Comparison of ENCODE assay signal across 15 mouse cellular contexts in the genomic region with DNA sequence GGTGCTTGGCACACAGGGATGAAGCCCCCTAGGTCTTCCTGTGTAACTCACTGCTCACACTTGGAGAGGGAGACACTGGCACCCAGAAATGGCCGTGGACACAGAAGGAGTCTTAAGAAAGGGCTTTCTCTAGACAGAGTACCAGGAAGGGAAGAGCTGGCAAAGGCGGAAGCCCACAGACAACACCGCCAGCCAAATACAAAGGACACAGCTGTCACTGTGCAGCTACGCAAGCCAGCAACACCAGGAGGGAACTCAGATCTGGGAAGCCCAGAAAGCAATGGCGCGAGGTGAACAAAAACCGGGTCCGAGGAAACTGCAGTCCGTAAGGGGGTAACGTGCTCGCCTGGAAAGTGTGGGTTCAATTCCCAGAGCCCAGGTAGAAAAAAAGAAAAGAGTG. TPM values are rescaled to one million over a fixed set of nuclear protein-coding genes. Genes with fewer than 3 reads are reported as not detected.
DNase-seq lines count a peak whose midpoint lies in the region; ATAC-seq and TF ChIP-seq lines count a peak whose summit lies in the region.
"Had no signal": no experiment of that assay in that cellular context is flagged by ENCODE, and none has a peak within 500 bp of the region (broad histone marks: within the 10 kb centered on the region; RNA-seq: fewer than 3 reads in every experiment).

No protein-coding gene starts in this region.

- peak overlapping the region; percentile 1; the same call in 1 of the 2 replicates for H3K4me2 ChIP-seq in hindbrain, embryonic 16.5 days (ENCODE audit: low read length)
- H3K4me2 ChIP-seq in hindbrain, embryonic 11.5 days (replicated peaks; ENCODE audit: low read depth, low read length) = no peak overlapping the region
- no peak overlapping the region for H3K4me2 ChIP-seq in lung, embryonic 16.5 days (ENCODE audit: low read depth, low read length)
- H3K4me2 ChIP-seq: heart, embryonic 11.5 days; liver, embryonic 13.5 days had no signal

- peaks cover 9% of the 10 kb centered on the region for H3K4me1 ChIP-seq in cerebellum, adult 2 months (ENCODE audit: control insufficient read depth, insufficient read depth, low read length)
- no peaks in the 10 kb centered on the region for H3K4me1 ChIP-seq in hindbrain, embryonic 16.5 days (ENCODE audit: control insufficient read depth, insufficient read depth, low read depth, low read length)
- no peaks in the 10 kb centered on the region for H3K4me1 ChIP-seq in hindbrain, embryonic 11.5 days (replicated peaks; ENCODE audit: control insufficient read depth, insufficient read depth, low read length)
- no peaks in the 10 kb centered on the region; the same call in 1 of the 2 replicates for H3K4me1 ChIP-seq in lung, embryonic 16.5 days (replicated peaks; ENCODE audit: control insufficient read depth, insufficient read depth, low read length)
- H3K4me1 ChIP-seq: liver, embryonic 13.5 days had no signal

- H3K27me3 ChIP-seq in cerebellum, adult 2 months (ENCODE audit: control insufficient read depth, insufficient read depth, low read length) = no peaks in the 10 kb centered on the region
- no peaks in the 10 kb centered on the region for H3K27me3 ChIP-seq in hindbrain, embryonic 16.5 days (replicated peaks; ENCODE audit: control insufficient read depth, insufficient read depth, low read length)
- no peaks in the 10 kb centered on the region for H3K27me3 ChIP-seq in hindbrain, embryonic 11.5 days (ENCODE audit: control insufficient read depth, insufficient read depth, low read length)
- H3K27me3 ChIP-seq in lung, embryonic 16.5 days (ENCODE audit: control insufficient read depth, insufficient read depth, low read depth, low read length) = no peaks in the 10 kb centered on the region
- H3K27me3 ChIP-seq: CH12.LX had no signal

- H3K9ac ChIP-seq in hindbrain, embryonic 16.5 days (ENCODE audit: low read depth, low read length) = no peak overlapping the region
- no peak overlapping the region for H3K9ac ChIP-seq in hindbrain, embryonic 11.5 days (ENCODE audit: low read depth, low read length)
- no peak overlapping the region for H3K9ac ChIP-seq in lung, embryonic 16.5 days (ENCODE audit: low read length)
- H3K9ac ChIP-seq: liver, embryonic 13.5 days had no signal

- no peak overlapping the region for H3K27ac ChIP-seq in cerebellum, adult 2 months (ENCODE audit: insufficient read depth, low read length)
- H3K27ac ChIP-seq in hindbrain, embryonic 16.5 days (ENCODE audit: low read depth, low read length) = no peak overlapping the region
- H3K27ac ChIP-seq in hindbrain, embryonic 11.5 days (ENCODE audit: low read depth, low read length) = no peak overlapping the region
- no peak overlapping the region for H3K27ac ChIP-seq in lung, embryonic 16.5 days (ENCODE audit: low read length)
- H3K27ac ChIP-seq: liver, embryonic 13.5 days had no signal

- no peak for TF ChIP-seq CTCF in cerebellum, adult 2 months (IDR thresholded peaks at IDR 0.05; ENCODE audit: borderline replicate concordance, insufficient read depth, low read depth, low read length)

- ATAC-seq in hindbrain, embryonic 16.5 days = peak; percentile 64; the same call in 1 of the 2 replicates
- ATAC-seq in hindbrain, embryonic 11.5 days (ENCODE audit: low FRiP score) = no peak
- ATAC-seq in lung, embryonic 16.5 days (ENCODE audit: low read depth) = 0 out of 2 replicates have a peak, but pooled peaks have one; percentile 26

- TF ChIP-seq POLR2A in cerebellum, adult 2 months (IDR thresholded peaks at IDR 0.05; ENCODE audit: borderline replicate concordance, insufficient read depth, low read length) = no peak

- 11% methylated on average over 11 of the region's 11 CpGs for WGBS in cerebellum, adult 2 months
- WGBS in hindbrain, embryonic 16.5 days = 57% methylated on average over 11 of the region's 11 CpGs
- WGBS in hindbrain, embryonic 11.5 days = 83% methylated on average over 11 of the region's 11 CpGs
- 75% methylated on average over 11 of the region's 11 CpGs for WGBS in lung, embryonic 16.5 days

- peak in 1 of 2 experiments; percentile 29 for DNase-seq in cerebellum, adult 2 months
- DNase-seq in cerebellum, adult 9-10 months = no peak
- DNase-seq in hindbrain, embryonic 11.5 days (ENCODE audit: low spot score) = no peak
- no peak for DNase-seq in lung, postnatal 25 days (ENCODE audit: low spot score)
- DNase-seq in lung, postnatal 10 days = peak; percentile 31
- DNase-seq in natural killer cell, adult 2 months (ENCODE audit: low spot score in 2 of 2) = no peak
- DNase-seq: adrenal gland, postnatal 10 days; kidney, adult 18-20 months; kidney, postnatal 14 days; liver, embryonic 13.5 days had no signal

- no peaks in the 10 kb centered on the region for H3K36me3 ChIP-seq in hindbrain, embryonic 16.5 days (ENCODE audit: control insufficient read depth, insufficient read depth, low read length)
- H3K36me3 ChIP-seq in hindbrain, embryonic 11.5 days (ENCODE audit: control insufficient read depth, insufficient read depth, low read length) = no peaks in the 10 kb centered on the region
- no peaks in the 10 kb centered on the region for H3K36me3 ChIP-seq in lung, embryonic 16.5 days (ENCODE audit: control insufficient read depth, insufficient read depth, low read length)
- H3K36me3 ChIP-seq: liver, embryonic 13.5 days had no signal

- H3K9me3 ChIP-seq in hindbrain, embryonic 16.5 days (ENCODE audit: control insufficient read depth, low read length) = no peaks in the 10 kb centered on the region
- no peaks in the 10 kb centered on the region for H3K9me3 ChIP-seq in hindbrain, embryonic 11.5 days (ENCODE audit: control insufficient read depth, low read length)
- no peaks in the 10 kb centered on the region for H3K9me3 ChIP-seq in lung, embryonic 16.5 days (ENCODE audit: control insufficient read depth, low read length)
- H3K9me3 ChIP-seq: liver, embryonic 13.5 days had no signal

- peak overlapping the region; percentile 45 for H3K4me3 ChIP-seq in cerebellum, adult 2 months (replicated peaks; ENCODE audit: insufficient read depth, low read depth, low read length)
- no peak overlapping the region for H3K4me3 ChIP-seq in hindbrain, embryonic 16.5 days (ENCODE audit: low read length)
- no peak overlapping the region for H3K4me3 ChIP-seq in hindbrain, embryonic 11.5 days (ENCODE audit: low read depth, low read length)
- no peak overlapping the region for H3K4me3 ChIP-seq in lung, embryonic 16.5 days (ENCODE audit: low read length)
- H3K4me3 ChIP-seq: liver, embryonic 13.5 days; myocyte had no signal

RNA-seq across cellular contexts. Expression of gene Gm20696, which starts 11.5 kb away (rescaled TPM):
- polyA plus RNA-seq in cerebellum, adult 2 months (2012; rRNA removed) = 2.5 and 2.8 TPM in 2 replicates
- polyA plus RNA-seq in hindbrain, embryonic 16.5 days (2015; fragmentation: Nextera tagmentation; extraction: Ambion mirVana) = 1.8 and 1.9 TPM in 2 replicates
- polyA plus RNA-seq in hindbrain, embryonic 11.5 days (2014; fragmentation: Nextera tagmentation; extraction: Ambion mirVana) = 3.2 and 6.0 TPM in 2 replicates
- 2.3 and 2.5 TPM in 2 replicates for polyA plus RNA-seq in lung, embryonic 16.5 days (2015; fragmentation: Nextera tagmentation; extraction: Ambion mirVana)

RNA-seq across cellular contexts. Expression of gene Eif4e3, which starts 11.5 kb away (rescaled TPM):
- 16.0 and 17.0 TPM in 2 replicates for polyA plus RNA-seq in cerebellum, adult 2 months (2012; rRNA removed)
- polyA plus RNA-seq in hindbrain, embryonic 16.5 days (2015; fragmentation: Nextera tagmentation; extraction: Ambion mirVana) = 5.7 and 6.4 TPM in 2 replicates
- 15.1 and 16.3 TPM in 2 replicates for polyA plus RNA-seq in hindbrain, embryonic 11.5 days (2014; fragmentation: Nextera tagmentation; extraction: Ambion mirVana)
- 26.1 and 26.3 TPM in 2 replicates for polyA plus RNA-seq in lung, embryonic 16.5 days (2015; fragmentation: Nextera tagmentation; extraction: Ambion mirVana)

RNA-seq across cellular contexts. Expression of gene Gpr27, which starts 14.4 kb away (rescaled TPM):
- 10.0 and 10.4 TPM in 2 replicates for polyA plus RNA-seq in cerebellum, adult 2 months (2012; rRNA removed)
- 13.8 and 15.4 TPM in 2 replicates for polyA plus RNA-seq in hindbrain, embryonic 16.5 days (2015; fragmentation: Nextera tagmentation; extraction: Ambion mirVana)
- polyA plus RNA-seq in hindbrain, embryonic 11.5 days (2014; fragmentation: Nextera tagmentation; extraction: Ambion mirVana) = 2.5 and 3.7 TPM in 2 replicates
- 2.0 and 2.3 TPM in 2 replicates for polyA plus RNA-seq in lung, embryonic 16.5 days (2015; fragmentation: Nextera tagmentation; extraction: Ambion mirVana)
- polyA plus RNA-seq: myocyte had no signal

RNA-seq across cellular contexts. Expression of gene Prok2, which starts 48.1 kb away (rescaled TPM):
- not detected in 2 replicates for polyA plus RNA-seq in cerebellum, adult 2 months (2012; rRNA removed)
- 0.25 and 0.70 TPM in 2 replicates for polyA plus RNA-seq in hindbrain, embryonic 16.5 days (2015; fragmentation: Nextera tagmentation; extraction: Ambion mirVana)
- polyA plus RNA-seq in hindbrain, embryonic 11.5 days (2014; fragmentation: Nextera tagmentation; extraction: Ambion mirVana) = not detected in 2 replicates
- polyA plus RNA-seq in lung, embryonic 16.5 days (2015; fragmentation: Nextera tagmentation; extraction: Ambion mirVana) = 0.20 TPM in 1 of 2 replicates, not detected in the other
- polyA plus RNA-seq: heart, embryonic 11.5 days; liver, embryonic 13.5 days; myocyte had no signal
